Mouse (Mus musculus) mouse embryonic stem cell (cell line): ENCODE data around the gene H13.

ENCODE experiments used
- in situ Hi-C, 2 experiments: fragments of 300-500 bp; cut with MboI; formaldehyde crosslinking; loops; 1 replicate in 1 of 2; 3 replicates in 1 of 2; pipeline ENCODE4 v1.14.3; 2019 to 2020; ENCODE audit warnings: low sequenced_read_pairs in 2 of 2, low pct_unique_long_range_greater_than_20kb in 1 of 2, mixed read lengths in 1 of 2; ENCODE audit not compliant: unreplicated experiment in 1 of 2

H13 gene

GRCm38 (mm10) chr2:152724332-152724723 is 55.1 kb downstream of the H13 start:
- in situ Hi-C loops = no loop called here

DNA sequence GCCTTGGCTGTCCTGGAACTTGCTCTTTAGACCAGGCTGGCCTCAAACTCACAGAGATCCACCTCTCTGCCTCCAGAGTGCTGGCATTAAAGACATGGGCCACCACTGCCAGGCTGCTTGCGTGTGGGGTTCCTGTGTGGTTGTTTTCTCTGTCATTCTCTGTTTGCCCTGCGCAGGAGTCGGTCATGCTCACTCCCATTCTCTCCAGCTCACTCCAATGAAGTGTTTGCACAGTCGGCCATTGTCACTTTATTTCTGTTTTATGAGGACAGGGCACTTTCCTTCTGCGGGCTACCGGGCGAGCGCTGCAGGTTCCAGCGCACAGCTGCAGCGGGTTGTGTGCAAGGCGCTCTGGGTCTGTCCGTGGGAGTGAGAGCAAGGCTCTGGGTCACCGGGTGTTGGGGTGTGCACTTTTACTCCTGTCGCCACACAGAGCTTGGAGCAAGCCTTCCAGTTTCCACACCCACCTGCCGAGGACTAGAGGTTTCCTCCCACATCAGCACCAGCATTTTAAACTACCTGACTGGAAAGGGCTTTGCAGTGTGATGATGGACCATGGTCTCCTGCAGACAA is 56.0 kb downstream of the H13 start:
- in situ Hi-C loops = no loop called here

GRCm38 (mm10) chr2:152726213-152726612 is 57.0 kb downstream of the H13 start:
- in situ Hi-C loops = no loop called here

- in situ Hi-C loops = no loop called here
Measured at GRCm38 (mm10) chr2:152726751-152727335, 57.6 kb downstream of the H13 start.

DNA sequence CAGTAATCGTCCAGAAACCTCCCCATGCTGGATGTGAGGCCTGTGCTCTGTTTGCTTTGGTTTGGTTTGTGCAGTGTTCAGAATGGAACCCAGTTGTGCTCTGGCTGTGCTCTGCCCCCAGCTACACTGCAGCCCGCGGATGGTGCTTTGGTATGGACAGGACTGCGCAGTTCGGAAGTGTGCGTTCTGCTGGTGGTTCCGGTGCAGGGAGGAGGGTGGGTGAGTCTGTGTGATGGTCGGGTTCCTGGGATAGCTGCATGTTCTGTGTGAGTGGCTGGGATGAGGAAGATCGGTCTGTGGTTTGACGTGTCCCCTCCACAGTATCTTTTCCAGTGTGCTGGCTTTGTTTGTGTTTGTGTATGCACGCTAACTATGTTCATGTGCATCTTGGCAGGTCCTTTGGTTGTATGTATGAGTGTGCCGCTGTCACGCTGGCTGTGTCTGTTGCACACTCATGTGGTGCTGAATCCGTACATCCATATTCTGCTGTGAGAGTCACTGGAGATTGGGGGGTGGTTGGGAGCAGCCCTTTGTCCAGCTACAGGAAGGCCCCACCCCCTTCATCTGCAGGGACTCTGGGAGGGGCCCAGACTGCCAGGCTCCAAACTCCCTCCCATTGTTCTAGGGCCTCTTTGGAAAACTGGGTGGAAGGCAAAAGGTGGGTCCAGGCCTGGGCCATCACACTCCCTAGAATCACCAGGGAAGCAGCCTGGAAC is 58.7 kb downstream of the H13 start:
- in situ Hi-C loops = no loop called here

- in situ Hi-C loops = no loop called here
Measured at GRCm38 (mm10) chr2:152728594-152728993, 59.3 kb downstream of the H13 start.

- in situ Hi-C loops = no loop called here
Measured at GRCm38 (mm10) chr2:152729013-152729635, 59.9 kb downstream of the H13 start.

DNA sequence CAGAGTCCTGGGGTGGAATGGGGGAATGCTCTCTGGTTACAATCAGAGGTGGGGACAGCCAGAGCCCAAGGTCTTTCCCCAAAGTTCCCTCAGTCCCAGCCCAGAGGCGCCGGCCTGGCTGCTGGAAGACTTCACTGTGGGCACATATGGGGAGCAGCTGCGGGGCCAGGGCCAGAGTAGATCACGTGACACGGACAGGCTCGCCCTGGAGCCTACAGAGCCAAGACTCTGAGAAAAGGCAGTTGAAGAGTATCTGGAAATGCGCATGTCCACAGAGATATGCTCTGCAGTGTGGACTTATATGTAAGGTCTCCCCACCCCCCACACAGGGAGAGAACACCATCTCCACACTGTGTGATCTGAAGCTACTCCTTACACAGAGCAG is 60.4 kb downstream of the H13 start:
- in situ Hi-C loops = no loop called here

- in situ Hi-C loops = no loop called here
Measured at GRCm38 (mm10) chr2:152733201-152733600, 63.9 kb downstream of the H13 start.

DNA sequence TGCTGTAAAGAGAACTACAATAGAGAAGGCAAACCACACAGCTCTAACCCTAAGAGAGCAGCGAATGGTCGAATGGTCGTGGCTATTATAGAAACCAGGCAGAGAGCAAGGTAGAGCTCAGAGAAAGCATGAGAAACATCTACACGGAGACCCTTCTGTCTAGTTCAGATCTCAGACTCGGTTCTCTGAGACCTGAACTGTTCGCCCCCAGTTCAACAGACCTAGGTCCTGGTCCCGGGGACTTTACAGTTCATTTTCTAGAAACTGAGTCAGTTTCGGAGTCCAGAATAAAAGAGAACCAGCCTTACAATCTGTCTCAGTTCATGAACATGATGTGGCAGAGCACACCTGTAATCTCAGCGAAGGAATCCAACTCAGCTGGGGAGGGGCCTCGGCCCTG is 65.2 kb downstream of the H13 start:
- in situ Hi-C loops = no loop called here

- in situ Hi-C loops = loop anchor here (5.0 kb wide), 1 partner anchor 33 kb away; no protein-coding TSS in a partner anchor
Measured at GRCm38 (mm10) chr2:152734984-152735383, 65.7 kb downstream of the H13 start.

DNA sequence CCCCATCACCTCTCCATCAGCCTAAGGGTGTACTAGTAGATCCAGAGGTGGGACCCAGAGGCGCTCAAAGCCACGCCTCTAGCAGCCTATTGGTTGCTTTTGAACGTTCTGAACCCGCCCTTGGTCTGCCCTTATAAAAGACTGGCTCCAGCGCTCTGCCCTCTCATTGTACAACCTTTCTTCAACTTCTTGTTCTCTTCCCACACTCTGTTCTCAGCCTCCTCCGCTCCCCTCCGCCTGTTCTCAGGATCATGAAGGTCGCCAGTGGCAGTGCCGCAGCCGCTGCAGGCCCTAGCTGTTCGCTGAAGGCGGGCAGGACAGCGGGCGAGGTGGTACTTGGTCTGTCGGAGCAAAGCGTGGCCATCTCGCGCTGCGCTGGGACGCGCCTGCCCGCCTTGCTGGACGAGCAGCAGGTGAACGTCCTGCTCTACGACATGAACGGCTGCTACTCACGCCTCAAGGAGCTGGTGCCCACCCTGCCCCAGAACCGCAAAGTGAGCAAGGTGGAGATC is 66.9 kb downstream of the H13 start, which contains the start of gene Id1:
Gene Id1, plus strand, starts transcription at position 162 of the 512 bp plus-strand sequence.
- in situ Hi-C loops = loop anchor here (5.0 kb wide), 1 partner anchor 34 kb away; no protein-coding TSS in a partner anchor

DNA sequence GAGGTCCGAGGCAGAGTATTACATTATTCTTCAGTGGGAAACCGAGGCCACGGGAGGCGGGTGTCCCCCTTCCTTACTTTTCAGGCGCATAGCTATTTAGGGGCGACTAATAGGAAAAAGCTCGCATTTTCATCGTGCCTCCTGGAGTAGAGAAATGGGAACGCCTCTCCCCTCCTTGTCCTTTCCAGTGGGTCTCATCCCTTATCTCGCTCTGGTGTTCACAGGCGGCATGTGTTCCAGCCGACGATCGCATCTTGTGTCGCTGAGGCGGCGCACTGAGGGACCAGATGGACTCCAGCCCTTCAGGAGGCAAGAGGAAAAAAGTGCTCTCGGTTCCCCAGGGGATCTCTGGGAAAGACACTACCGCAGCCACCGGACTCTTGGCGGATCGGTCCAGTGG is 67.5 kb downstream of the H13 start:
- in situ Hi-C loops = loop anchor here (5.0 kb wide), 1 partner anchor 34 kb away; no protein-coding TSS in a partner anchor

DNA sequence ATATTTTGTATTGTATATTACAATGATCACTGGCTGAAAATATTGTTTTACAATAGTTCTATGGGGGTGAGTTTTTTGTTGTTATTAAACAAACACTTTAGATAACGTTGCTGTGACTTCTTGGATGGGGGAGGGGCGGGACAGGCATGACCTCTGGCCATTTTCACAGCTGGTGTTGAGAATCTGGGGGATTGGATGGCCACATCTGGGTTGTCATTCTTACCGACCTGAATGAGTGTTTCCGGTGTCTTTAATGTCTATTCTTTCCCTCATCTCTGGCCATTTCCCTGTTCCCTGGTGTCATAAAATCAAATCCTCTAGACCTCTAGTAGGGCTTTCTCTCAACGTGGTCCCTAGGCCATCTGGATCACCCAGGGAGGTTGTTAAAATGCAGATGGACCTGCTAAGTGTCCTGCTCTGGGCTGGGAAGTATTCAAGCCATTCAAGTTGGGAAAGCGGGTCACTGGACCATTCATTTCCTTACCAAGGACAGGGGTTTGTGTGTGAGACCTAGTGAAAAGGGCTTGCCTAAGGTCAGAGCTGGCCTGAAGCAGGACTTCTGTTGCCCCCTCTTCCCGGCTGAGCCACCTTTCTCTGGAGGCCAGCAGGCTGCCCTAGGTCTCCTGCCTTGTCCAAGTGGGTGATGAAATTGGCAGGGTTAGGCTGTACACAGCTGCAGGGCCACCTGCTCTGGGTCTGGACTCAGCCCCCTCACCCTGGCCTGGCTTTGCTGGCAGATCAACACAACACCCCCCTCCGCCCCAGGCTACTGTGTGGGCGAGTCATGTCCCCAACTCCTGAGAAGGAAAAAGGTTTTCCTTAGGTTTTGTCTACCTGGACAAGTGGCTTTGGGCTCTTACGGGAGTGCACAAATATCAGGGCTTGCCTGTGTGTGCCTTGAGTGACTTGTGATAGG is 68.3 kb downstream of the H13 start:
- in situ Hi-C loops = loop anchor here (5.0 kb wide), 1 partner anchor 35 kb away; no protein-coding TSS in a partner anchor

GRCm38 (mm10) chr2:152738341-152738740 is 69.1 kb downstream of the H13 start:
- in situ Hi-C loops = loop anchor here (5.0 kb wide), 1 partner anchor 36 kb away; no protein-coding TSS in a partner anchor

- in situ Hi-C loops = loop anchor here (5.0 kb wide), 1 partner anchor 37 kb away; no protein-coding TSS in a partner anchor
Measured at GRCm38 (mm10) chr2:152739031-152739841, 70.0 kb downstream of the H13 start.

DNA sequence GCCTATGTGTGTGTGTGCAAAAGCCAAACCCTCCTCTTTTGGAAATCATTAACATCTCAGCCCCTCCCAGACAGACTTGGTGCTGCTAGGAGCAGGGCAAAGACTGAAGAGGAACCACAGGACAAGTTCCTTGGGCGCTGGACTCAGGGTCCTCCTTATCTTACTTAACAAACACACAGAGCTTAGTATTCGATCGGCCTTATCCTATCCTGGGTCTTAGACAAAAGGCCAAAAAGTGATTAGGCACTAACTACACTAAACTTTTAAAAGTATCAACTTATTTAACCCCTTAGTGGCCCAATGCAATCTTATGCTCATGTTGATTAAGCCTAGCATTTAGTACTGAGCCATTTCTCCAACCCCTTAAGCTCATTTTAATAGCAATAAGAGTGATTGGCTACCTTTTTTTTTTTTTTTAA is 70.6 kb downstream of the H13 start:
- in situ Hi-C loops = loop anchor here (5.0 to 10.0 kb wide), 2 partner anchors 38 to 55 kb away; partner anchors contain the start of gene Mcts2 (in 1 of the 2)
